Mouse (Mus musculus) embryonic fibroblast, embryonic 13.5 days (primary cell): ENCODE data around the gene Fut1. TPM values are rescaled to one million over a fixed set of nuclear protein-coding genes. Genes with fewer than 3 reads are reported as not detected.

Source experiments
- H3K27ac ChIP-seq: 2 replicates; pipeline ENCODE4 v1.5.1; 2012; ENCODE audit warnings: low read length, control low read depth, inconsistent platforms; ENCODE audit not compliant: insufficient read depth
- H3K4me1 ChIP-seq: 2 replicates; pipeline ENCODE4 v1.6.1; 2011; ENCODE audit warnings: low read length; ENCODE audit not compliant: control insufficient read depth, insufficient read depth
- H3K4me3 ChIP-seq: 2 replicates; pipeline ENCODE4 v1.5.1; 2011; ENCODE audit warnings: mild to moderate bottlenecking, control low read depth, low read length; ENCODE audit not compliant: insufficient read depth
- CTCF ChIP-seq: IDR thresholded peaks from 2 replicates; pipeline ENCODE4 v1.5.1; 2011; ENCODE audit warnings: mild to moderate bottlenecking, control low read depth, low read length, moderate library complexity, borderline replicate concordance; ENCODE audit not compliant: insufficient read depth
- POLR2A ChIP-seq: IDR thresholded peaks from 2 replicates; pipeline ENCODE4 v1.6.1; 2011; ENCODE audit warnings: low read depth, mild to moderate bottlenecking, control low read depth, low read length, moderate library complexity
- polyA plus RNA-seq: library from polyadenylated mRNA; stranded (reverse); fragments of >200 nt; gene quantifications from 2 replicates; pipeline ENCODE4 v1.2.4, GENCODE M21; 2011; ENCODE audit warnings: low read depth; ENCODE audit not compliant: missing spikeins, insufficient read length

The Fut1 gene
- polyA plus RNA-seq, 1 experiment: not detected

DNA sequence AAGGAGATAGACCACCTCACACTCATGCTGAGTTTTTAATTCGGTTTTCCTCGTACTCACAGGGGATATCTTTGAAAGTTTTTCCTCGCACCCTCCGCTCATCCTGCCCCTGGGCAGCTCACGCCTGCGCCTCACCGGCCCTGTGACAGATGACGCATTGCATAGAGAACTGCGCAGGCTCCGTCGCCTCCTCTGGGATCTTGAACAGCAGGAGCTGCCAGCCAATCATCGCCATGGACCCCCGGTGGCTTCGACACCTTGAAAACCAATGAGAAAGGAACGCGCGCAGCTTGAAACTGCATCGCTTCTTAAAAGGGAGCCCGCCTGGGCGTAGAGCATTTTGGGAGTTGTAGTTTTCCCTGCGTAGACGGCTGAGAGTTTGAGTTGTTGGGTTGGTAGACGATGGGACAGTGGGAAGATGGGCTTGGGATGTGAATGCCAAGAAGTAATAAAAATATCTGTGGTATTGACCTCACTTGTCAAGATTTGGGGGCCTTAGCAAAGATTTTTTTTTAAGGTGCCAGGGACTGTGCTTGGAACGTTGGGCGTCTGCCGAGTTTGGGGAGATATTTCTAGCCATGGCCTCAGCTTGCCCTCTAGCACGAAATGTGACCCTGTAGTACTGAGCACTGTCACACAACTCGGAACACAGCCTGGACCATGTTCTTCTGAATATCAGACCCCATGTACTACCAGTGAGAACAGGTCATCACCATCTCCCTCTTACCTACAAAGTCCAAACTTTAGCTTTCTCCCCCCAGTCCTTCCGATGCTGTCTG, 21.7 kb downstream of the Fut1 start:
- no peaks in the 10 kb centered on the region for H3K4me1 ChIP-seq
- H3K4me3 ChIP-seq: peak overlapping the region; percentile 30
- TF ChIP-seq CTCF (no peak), POLR2A (peak; percentile 85)
- no peak overlapping the region for H3K27ac ChIP-seq

DNA sequence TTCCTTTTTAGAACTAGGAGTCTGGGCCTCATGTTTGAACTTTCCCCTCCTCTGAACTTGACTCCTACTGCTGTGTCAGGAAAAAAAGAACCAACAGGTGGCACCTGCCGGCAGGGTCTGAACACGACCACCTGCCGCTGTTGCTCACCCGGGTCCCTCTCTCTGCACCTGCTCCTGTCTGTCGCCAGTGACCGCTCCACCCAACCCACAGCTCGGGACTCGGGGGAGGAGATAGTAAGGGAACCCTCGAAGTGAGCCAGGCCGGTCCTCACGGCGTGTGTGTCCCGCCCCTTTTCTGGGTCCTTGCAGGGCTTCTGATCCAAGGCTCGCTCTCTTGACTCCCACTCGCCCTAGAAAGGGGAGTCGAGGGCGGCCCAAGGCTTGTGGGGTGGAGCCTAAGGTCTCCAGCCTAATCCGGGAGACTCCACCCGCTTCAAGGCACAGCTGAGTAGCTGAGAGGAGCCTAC, 22.5 kb downstream of the Fut1 start, which contains the start of gene Mamstr:
TSS of gene Mamstr (plus strand) at position 417 of the 467 bp plus-strand sequence.
- Histone ChIP-seq H3K4me1 (no peaks in the 10 kb centered on the region), H3K27ac (no peak within 1 kb of the TSS), H3K4me3 (no peak within 1 kb of the TSS)
- TF ChIP-seq CTCF: no peak
- no peak for TF ChIP-seq POLR2A

DNA sequence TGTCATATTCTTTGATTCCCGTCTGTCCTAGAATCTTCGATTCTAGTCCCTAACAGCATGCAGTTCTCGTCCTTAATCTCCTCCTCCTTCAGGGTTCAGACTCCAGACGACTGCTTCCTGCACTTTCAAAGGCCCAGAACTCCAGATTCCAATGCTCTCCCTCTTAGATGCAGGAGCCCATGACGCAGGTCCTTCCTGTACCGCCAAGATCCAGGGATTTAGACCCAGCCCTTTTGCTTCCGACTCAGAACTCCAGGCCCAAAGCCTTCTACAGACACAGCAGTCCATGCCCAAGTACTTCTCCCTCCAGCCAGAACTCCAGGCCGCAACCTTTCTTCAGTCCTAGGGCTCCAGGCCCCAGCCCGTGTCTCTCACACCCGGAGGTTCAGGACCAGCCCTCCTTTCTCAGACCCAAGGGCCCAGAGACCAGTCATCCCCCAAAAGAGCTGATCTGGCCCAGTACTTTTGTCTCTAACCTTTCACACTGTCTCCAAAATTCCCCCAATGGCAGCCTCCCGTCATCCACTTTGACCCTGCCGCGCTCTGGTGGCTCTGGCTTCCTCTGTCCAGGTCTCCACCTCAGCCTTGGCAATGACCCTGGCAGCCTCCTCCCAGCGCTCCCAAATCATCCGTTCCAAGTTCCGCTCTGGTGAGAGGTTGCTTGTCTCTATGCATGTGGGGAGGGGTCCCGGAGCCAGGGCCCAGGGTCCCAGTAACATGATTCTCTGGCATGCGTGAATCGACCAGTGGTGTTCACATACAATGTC, 23.3 kb downstream of the Fut1 start:
- no peaks in the 10 kb centered on the region for H3K4me1 ChIP-seq
- H3K4me3 ChIP-seq: no peak overlapping the region
- H3K27ac ChIP-seq: no peak overlapping the region
- TF ChIP-seq POLR2A (no peak), CTCF (no peak)

DNA sequence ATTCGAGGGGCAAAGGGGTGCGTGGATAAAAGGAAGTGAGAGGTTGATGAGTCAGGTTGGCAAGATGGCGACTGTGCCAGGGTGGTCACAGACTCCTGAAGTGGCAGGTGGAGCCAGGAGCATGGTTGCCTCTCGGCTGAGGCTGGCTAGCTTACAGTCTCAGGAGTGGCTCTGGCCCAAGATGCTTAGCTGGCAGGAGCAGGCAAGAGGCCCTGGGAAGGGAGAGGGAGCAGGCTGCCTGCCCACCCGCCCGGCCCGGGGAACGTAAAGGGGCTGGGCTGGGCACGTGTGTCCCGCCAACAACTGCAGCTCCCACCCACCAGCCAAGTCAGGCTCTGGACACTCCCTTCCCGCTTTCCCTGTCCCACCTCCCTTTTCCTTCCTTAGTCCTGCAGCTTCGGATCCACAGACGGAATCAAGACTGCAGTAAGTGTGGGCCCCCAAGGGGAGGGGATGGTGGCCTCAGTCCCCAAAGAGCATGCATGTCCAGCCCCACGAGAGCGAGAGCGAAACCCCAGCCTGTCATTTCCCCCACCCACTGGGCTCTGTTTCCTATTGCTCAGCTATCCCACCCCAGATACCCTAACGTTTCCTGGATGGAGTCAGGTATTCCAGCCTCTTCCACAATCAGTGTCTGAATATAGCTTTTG, 24.4 kb downstream of the Fut1 start:
- Histone ChIP-seq H3K4me3 (no peak overlapping the region), H3K27ac (no peak overlapping the region), H3K4me1 (no peaks in the 10 kb centered on the region)
- TF ChIP-seq POLR2A: no peak; the same call in 1 of the 2 replicates
- TF ChIP-seq CTCF: no peak

DNA sequence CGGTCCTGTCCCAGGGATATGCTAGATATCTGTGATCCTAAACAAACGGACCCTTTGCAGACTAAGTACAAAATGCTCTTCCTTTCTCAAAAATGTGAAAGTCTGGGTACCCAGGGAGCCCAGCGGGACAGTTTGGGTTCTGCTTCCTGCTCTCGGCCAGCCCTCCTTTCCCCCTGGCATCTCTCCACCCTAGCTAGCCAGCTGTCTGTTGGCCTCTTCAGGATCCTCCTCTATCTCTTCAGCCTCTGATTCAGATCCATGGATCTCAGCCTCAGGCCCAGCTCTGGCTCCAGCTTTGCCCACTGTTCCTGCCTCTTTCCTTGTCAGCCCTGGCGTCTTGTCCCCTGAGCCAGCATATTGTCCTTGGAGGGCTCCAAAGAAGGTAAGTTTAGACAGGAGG, 25.0 kb downstream of the Fut1 start:
- H3K27ac ChIP-seq: no peak overlapping the region
- no peak overlapping the region for H3K4me3 ChIP-seq
- no peak; the same call in 1 of the 2 replicates for TF ChIP-seq POLR2A
- no peak for TF ChIP-seq CTCF
- no peaks in the 10 kb centered on the region for H3K4me1 ChIP-seq

DNA sequence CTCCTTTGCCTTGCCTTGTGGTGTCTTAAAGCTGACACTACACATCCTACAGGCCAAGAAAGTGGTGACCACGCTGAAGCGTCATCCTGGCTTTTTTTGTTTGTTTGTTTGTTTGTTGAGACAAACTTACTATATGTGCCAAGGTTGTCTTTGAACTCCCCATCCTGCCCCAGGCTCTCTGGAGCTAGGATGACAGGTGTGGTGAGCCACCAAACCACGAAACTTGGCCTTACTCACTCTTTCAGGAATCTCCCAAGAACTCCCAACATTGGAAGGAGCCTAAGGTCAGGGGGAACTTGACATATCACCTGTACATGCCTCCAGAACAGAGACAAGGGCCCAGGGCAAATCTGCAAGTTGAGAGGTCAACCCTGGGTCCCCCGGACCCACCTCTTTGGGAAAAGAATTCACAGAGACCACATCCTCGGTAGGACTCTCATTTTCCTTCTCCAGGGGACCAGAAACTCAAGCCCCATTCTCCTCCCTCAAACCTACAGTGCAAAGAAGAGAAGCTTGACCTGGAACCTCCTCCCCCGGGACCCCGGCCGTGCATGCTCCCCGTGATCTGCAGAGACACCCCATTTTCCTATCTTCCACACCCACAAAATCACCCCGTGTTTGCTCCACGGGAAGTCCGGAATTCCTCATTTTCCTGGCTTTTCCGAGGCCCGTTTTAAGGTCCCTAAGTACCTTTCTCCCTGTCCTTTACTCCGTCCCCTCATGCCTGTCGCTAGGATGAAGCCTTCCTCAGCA, 25.6 kb downstream of the Fut1 start:
- H3K27ac ChIP-seq: peak overlapping the region; percentile 43
- peak overlapping the region; percentile 54 for H3K4me3 ChIP-seq
- no peaks in the 10 kb centered on the region for H3K4me1 ChIP-seq
- no peak for TF ChIP-seq CTCF
- TF ChIP-seq POLR2A: no peak

DNA sequence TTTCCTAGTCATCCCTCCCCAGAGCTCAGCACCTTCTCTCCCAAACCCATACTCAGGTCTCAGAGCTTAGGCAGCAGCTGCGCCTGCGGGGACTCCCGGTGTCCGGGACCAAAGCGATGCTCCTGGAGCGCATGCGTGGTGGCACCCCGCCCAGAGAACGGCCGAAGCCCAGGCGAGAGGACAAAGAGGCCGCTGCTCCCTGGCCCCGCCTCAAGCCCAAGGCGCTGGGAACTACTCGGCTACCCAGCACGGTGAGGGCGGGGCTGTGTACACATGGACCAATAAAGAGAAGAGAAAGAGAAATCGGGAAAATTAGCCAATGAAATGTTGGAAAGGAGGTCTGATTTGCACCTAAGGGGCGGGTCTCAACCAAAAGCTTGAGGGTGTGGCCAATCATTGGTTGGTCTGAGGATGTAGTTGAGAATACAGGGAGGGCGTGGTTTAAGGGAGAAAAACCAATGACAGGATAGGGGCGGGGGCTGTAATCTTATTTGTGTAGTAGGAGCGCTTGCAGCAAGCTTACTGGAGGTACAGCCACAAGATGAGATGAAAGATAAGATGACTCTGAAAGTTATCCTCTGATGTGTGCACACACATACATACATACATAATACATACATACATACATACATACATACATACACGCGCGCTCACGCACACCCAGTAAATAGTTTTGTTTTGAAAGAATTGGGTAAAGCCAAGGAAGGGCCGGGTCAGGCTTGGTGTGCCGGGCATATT, 26.5 kb downstream of the Fut1 start:
- peak overlapping the region; percentile 43 for H3K27ac ChIP-seq
- H3K4me3 ChIP-seq: peak overlapping the region; percentile 54
- H3K4me1 ChIP-seq: no peaks in the 10 kb centered on the region
- TF ChIP-seq POLR2A: peak; percentile 92
- TF ChIP-seq CTCF: no peak

DNA sequence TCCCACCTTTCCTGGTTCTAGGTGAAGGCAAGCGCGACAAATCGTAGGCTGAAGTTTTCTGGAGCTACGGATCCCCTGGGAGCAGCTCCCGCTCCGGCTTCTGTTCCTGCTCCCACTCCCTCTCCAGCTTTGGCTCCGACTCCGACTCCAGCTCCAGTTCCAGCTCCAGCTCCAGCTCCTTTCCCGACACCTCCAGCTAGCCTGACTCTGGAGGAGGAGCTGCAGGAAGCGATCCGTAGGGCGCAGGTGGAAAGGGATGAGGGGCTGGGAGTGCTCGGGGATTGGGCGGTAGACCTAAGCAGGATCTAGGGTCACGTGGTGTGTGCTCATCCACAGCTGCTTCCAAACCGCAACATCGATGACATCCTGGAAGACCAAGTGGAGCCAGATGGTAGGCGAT, 27.1 kb downstream of the Fut1 start:
- TF ChIP-seq POLR2A: no peak; the same call in 1 of the 2 replicates
- TF ChIP-seq CTCF: no peak
- Histone ChIP-seq H3K4me3 (peak overlapping the region; percentile 23), H3K4me1 (no peaks in the 10 kb centered on the region), H3K27ac (no peak overlapping the region)
